Mouse (Mus musculus) right cerebral cortex, postnatal 14 days (tissue): ENCODE measurements around the gene Cpn2.

Experiments
- DNase-seq: peaks from one replicate; pipeline ENCODE4 v3.0.0; 2022

Gene Cpn2

DNA sequence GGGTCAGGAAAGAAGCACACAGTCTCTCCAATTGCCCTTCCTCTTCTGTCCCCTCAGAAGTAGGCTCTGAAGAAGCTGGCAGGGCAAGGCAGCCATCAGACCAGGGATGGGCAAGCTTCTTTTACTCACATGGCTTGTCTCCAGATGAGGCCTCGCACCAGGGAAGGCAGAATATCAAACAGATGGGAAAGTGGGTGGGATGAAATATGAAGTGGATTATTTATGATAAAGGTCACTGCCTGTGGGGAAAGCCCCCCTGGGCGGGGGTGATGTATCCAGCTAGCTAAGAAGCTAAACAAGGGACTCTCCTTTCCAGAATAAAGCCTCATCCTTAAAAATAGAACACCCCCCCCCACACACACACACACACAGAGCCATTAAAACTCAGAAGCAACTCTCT is 31.7 kb downstream of the Cpn2 start:
- DNase-seq, result no peak

DNA sequence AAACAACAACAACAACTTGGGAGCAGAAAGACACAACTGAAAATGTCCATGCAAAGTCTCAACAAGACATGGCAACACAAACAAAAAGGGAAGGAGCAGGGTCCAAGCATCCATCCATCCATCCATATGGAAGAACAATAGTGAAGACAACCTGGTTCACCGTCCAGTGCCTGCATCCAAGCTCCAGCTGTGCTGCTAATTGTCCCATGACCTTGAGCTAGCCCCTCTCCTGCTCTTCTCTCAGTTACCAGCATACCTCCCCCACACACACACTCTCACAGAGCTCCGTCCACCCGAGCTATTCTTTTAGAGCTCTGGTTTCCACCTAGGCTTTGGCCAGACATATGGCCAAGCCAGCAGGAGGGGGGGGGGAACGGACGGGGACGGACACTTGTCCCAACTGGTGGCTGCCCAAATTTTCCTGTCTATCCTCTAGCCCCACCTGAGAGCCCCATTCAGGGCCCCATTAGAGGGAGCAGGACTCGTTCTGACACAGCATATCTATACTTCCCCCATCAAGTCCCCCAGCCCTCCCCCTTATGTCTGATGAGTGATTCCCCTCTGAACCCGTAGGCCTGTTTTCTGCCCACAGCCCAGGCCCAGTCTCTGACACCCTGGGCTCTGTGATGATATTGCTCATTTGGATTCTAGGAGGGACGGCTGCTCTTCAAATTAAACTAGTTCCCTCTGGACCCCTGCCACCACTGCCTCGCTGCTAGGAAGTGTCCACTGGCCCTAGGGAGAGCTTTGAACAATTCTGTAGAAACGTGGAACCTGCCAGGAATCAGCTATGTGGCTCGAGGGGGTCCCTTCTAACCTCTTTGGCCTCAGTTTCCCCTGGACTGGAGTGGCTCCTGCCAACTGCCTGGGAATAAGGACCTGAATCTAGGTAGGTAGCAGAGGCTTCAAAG is 32.4 kb downstream of the Cpn2 start:
- DNase-seq, result no peak

- DNase-seq, result no peak
Observed at GRCm38 (mm10) chr16:30234077-30234476, 33.2 kb downstream of the Cpn2 start.

DNA sequence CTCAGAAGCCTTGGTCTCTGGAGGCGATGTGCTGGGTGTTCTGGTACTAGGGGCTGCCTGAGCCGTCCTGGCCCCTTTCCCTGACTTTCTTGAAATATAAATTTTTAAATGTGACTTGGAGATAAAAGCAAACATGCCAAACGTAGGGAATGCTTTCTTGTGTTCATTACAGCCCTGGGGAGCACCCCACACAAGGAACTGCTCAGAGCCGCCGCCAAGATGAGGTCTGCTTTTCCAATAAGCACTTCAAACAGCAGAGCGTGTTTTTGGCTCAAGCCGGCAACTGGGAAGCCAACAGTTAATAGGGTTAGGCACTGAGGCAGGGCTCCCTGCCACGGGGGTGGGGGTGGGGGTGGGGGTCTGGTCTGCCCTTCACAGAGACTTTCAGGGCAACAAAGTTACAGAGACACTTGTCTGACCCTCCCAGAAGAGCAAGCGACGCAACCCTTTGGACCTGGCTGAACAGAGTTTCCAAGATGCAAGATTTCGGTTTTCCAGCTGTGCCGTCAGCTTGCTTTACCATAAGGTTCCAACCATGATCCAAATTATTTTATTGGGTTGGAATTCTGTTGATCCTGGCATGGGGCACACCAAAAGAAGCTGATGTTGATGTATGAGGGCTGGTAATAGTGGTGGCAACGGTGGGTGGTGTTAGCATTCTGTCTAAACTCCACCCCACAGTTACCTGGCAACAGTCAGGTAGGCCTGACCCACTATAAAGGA is 35.3 kb downstream of the Cpn2 start:
- no peak for DNase-seq

GRCm38 (mm10) chr16:30227352-30227751 is 39.9 kb downstream of the Cpn2 start:
- DNase-seq, result no peak

DNA sequence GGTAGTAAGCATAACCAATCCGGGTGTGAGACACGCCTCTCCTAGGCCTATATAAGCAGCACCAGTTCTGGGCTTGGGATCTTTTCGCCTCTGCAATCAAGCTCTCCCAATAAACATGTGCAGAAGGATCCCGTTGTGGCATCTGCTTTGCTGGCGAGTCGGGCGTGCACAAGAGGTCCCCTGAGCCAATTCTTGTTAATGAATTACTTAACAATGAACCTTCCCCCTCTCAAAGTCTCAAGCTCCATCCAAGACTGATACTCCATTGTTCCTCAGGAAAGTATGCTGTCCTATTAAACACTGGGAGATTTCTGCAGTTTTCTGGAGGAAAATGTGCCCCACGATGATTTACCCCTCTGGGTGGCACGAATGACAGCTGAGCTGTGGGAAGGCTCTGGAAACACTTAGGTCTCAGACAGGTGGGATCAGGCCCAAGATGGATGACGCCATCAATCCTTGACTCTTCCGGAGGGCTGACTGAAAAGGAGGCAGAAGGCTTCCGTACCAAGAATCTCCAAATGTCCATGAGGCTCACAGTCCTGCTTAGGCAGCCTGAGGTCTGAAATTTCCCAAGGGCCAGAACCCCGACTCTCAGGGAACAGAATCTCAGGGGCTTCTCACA is 46.0 kb downstream of the Cpn2 start:
- DNase-seq, result no peak

- DNase-seq, result no peak
Observed at GRCm38 (mm10) chr16:30215811-30216210, 51.5 kb downstream of the Cpn2 start.

- DNase-seq, result no peak
Observed at GRCm38 (mm10) chr16:30213644-30214043, 53.7 kb downstream of the Cpn2 start.

- DNase-seq, result no peak
Observed at GRCm38 (mm10) chr16:30212035-30212434, 55.3 kb downstream of the Cpn2 start.

- DNase-seq, result no peak
Observed at GRCm38 (mm10) chr16:30209264-30209663, 58.0 kb downstream of the Cpn2 start.

DNA sequence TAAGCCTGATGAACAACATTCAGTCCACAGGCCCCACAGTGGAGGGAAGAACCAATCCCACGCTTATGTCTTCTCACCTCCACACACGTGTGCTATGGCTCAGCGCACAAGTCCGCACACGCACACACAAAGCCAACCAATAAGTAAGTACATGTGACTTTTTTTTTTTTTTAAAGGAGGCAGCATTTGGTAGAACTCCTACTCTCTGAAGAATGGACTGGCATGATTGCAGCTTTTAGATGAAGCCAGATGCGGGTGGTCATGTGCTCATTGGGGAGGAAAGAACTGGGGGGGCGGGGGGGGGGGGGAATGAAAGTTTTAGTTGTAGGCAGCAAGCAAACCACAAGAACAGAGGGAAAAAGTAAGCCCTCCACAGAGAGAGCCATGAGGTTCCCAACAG is 59.3 kb downstream of the Cpn2 start:
- no peak for DNase-seq

- DNase-seq, result no peak
Observed at GRCm38 (mm10) chr16:30207111-30207828, 60.0 kb downstream of the Cpn2 start.
